Mouse (Mus musculus): ENCODE data around the gene Orai1. TPM values are rescaled to one million over a fixed set of nuclear protein-coding genes. Genes with fewer than 3 reads are reported as not detected.
A peak's percentile ranks its signal among the peaks of the same experiment; 100 is the strongest.
"Not testable (repeated sequence)": the region's sequence is repeated elsewhere in the genome, so short reads cannot be mapped to it uniquely, and the experiment has no call there.

Orai1 gene
- polyA plus RNA-seq, 1 experiment from 2014 or later: 20.1 TPM

GRCm38 (mm10) chr5:123057366-123058250, 42.7 kb downstream of the Orai1 start:
- peak; percentile 95 for ATAC-seq
- H3K27me3 ChIP-seq (replicated peaks; ENCODE audit: control insufficient read depth, insufficient read depth, low read length): no peaks in the 10 kb centered on the region
- peak overlapping the region; percentile 58 for H3K4me2 ChIP-seq (ENCODE audit: low read depth, low read length)
- WGBS: 7% methylated on average over 48 of the region's 48 CpGs
- H3K9ac ChIP-seq (ENCODE audit: low read depth, low read length): peak overlapping the region; percentile 63
- no peaks in the 10 kb centered on the region for H3K9me3 ChIP-seq (ENCODE audit: control insufficient read depth, low read length)
- H3K36me3 ChIP-seq (ENCODE audit: control insufficient read depth, insufficient read depth, low read length): no peaks in the 10 kb centered on the region
- H3K4me1 ChIP-seq (ENCODE audit: control insufficient read depth, insufficient read depth, low read length): peaks cover 8% of the 10 kb centered on the region
- H3K4me3 ChIP-seq (ENCODE audit: low read length): peak overlapping the region; percentile 41
- H3K27ac ChIP-seq (ENCODE audit: low read length): peak overlapping the region; percentile 45

DNA sequence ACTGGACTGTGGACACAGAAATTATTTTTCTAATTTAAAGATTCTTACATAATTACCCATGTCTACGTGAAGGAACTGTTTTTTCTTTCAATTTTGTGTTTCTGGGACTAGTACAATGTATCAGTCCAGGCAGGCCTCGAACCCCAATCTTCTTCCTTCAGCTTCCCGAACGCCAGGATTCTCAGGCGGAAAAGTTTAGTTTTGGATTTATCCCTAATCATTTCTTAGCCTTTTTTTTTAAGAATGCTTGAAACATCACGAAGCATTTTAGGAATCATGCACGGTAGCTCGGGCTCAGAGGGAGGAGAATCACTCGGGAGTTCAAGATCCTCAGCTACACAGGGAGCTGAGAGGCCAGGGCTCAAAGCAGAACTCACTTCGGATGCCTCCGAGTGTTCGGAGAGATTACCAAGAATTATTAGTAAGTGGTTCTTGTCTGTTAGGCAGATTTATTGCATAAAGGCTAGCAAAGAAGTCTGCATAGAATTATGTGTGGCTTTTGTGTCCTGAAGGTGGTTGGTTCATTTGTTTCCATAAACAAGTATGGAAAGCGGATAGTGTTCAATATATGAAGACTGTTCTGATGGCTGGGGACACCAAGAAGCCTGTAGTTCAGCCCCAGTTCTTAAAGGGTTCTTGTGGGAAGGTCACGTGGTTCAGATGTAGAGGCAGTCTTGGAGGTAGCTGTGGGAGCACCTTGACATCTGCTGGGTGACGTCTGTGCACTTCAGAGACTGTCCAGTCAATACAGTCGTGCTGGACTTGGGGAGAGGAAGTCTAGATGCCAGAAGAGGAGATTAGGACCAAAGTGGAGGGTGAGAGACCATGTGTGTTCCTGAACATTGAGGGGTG, 43.6 kb downstream of the Orai1 start:
- WGBS: 31% methylated on average over 16 of the region's 16 CpGs
- Histone ChIP-seq H3K27ac (ENCODE audit: low read length) (peak overlapping the region; percentile 45), H3K9me3 (ENCODE audit: control insufficient read depth, low read length) (no peaks in the 10 kb centered on the region), H3K9ac (ENCODE audit: low read depth, low read length) (peak overlapping the region; percentile 63), H3K36me3 (ENCODE audit: control insufficient read depth, insufficient read depth, low read length) (no peaks in the 10 kb centered on the region), H3K4me2 (ENCODE audit: low read depth, low read length) (peak overlapping the region; percentile 58), H3K4me1 (ENCODE audit: control insufficient read depth, insufficient read depth, low read length) (peaks cover 8% of the 10 kb centered on the region), H3K4me3 (ENCODE audit: low read length) (peak overlapping the region; percentile 41), H3K27me3 (replicated peaks; ENCODE audit: control insufficient read depth, insufficient read depth, low read length) (no peaks in the 10 kb centered on the region)
- no peak for ATAC-seq

- H3K9ac ChIP-seq (ENCODE audit: low read depth, low read length): peak overlapping the region; percentile 14; the same call in 1 of the 2 replicates
- peak overlapping the region; percentile 29 for H3K27ac ChIP-seq (ENCODE audit: low read length)
- ATAC-seq: no peak
Measured at GRCm38 (mm10) chr5:123059757-123060520, 45.1 kb downstream of the Orai1 start.

GRCm38 (mm10) chr5:123060706-123061401, 46.0 kb downstream of the Orai1 start:
- peaks cover 8% of the 10 kb centered on the region for H3K4me1 ChIP-seq (ENCODE audit: control insufficient read depth, insufficient read depth, low read length)
- H3K9ac ChIP-seq (ENCODE audit: low read depth, low read length): no peak overlapping the region
- 54% methylated on average over 9 of the region's 9 CpGs for WGBS
- H3K9me3 ChIP-seq (ENCODE audit: control insufficient read depth, low read length): no peaks in the 10 kb centered on the region
- peak overlapping the region; percentile 29 for H3K27ac ChIP-seq (ENCODE audit: low read length)
- H3K4me3 ChIP-seq (ENCODE audit: low read length): no peak overlapping the region
- no peak overlapping the region for H3K4me2 ChIP-seq (ENCODE audit: low read depth, low read length)
- no peak for ATAC-seq
- H3K27me3 ChIP-seq (replicated peaks; ENCODE audit: control insufficient read depth, insufficient read depth, low read length): no peaks in the 10 kb centered on the region
- no peaks in the 10 kb centered on the region for H3K36me3 ChIP-seq (ENCODE audit: control insufficient read depth, insufficient read depth, low read length)

More at GRCm38 (mm10) chr5:123059757-123060520, 45.1 kb downstream of the Orai1 start:
- no peaks in the 10 kb centered on the region for H3K9me3 ChIP-seq (ENCODE audit: control insufficient read depth, low read length)
- no peaks in the 10 kb centered on the region for H3K36me3 ChIP-seq (ENCODE audit: control insufficient read depth, insufficient read depth, low read length)
- no peaks in the 10 kb centered on the region for H3K27me3 ChIP-seq (replicated peaks; ENCODE audit: control insufficient read depth, insufficient read depth, low read length)
- 18% methylated on average over 14 of the region's 14 CpGs for WGBS
- peaks cover 8% of the 10 kb centered on the region for H3K4me1 ChIP-seq (ENCODE audit: control insufficient read depth, insufficient read depth, low read length)
- peak overlapping the region; percentile 27; the same call in 1 of the 2 replicates for H3K4me2 ChIP-seq (ENCODE audit: low read depth, low read length)
- no peak overlapping the region for H3K4me3 ChIP-seq (ENCODE audit: low read length)

GRCm38 (mm10) chr5:123061402-123061749, 46.5 kb downstream of the Orai1 start:
- not testable (repeated sequence) for H3K4me1 ChIP-seq (ENCODE audit: control insufficient read depth, insufficient read depth, low read length); H3K4me3 ChIP-seq (ENCODE audit: low read length); H3K4me2 ChIP-seq (ENCODE audit: low read depth, low read length); ATAC-seq; H3K9ac ChIP-seq (ENCODE audit: low read depth, low read length); H3K27me3 ChIP-seq (replicated peaks; ENCODE audit: control insufficient read depth, insufficient read depth, low read length); H3K36me3 ChIP-seq (ENCODE audit: control insufficient read depth, insufficient read depth, low read length); H3K27ac ChIP-seq (ENCODE audit: low read length); H3K9me3 ChIP-seq (ENCODE audit: control insufficient read depth, low read length)
- WGBS: 73% methylated on average over 5 of the region's 6 CpGs

DNA sequence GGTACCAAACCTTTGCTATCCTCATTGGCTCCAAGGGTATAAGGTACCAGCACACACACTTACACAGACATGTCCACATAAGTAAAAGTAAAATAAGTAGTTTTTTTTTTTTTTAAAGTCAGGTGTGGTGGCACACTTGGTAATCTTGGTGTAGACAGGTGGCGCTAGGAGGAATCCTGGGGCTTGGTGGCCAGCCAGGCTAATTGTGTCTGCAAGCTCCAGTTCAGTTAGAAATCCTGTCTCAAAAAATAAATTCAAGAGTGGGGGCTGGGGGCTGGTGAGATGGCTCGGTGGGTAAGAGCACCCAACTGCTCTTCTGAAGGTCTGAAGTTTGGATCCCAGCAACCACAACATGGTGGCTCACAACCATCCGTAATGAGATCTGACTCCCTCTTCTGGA, 48.3 kb downstream of the Orai1 start:
- Histone ChIP-seq H3K9ac (ENCODE audit: low read depth, low read length) (no peak overlapping the region), H3K4me1 (ENCODE audit: control insufficient read depth, insufficient read depth, low read length) (peaks cover 8% of the 10 kb centered on the region), H3K27me3 (replicated peaks; ENCODE audit: control insufficient read depth, insufficient read depth, low read length) (no peaks in the 10 kb centered on the region), H3K4me2 (ENCODE audit: low read depth, low read length) (no peak overlapping the region), H3K9me3 (ENCODE audit: control insufficient read depth, low read length) (no peaks in the 10 kb centered on the region), H3K27ac (ENCODE audit: low read length) (no peak overlapping the region), H3K36me3 (ENCODE audit: control insufficient read depth, insufficient read depth, low read length) (no peaks in the 10 kb centered on the region), H3K4me3 (ENCODE audit: low read length) (no peak overlapping the region)
- WGBS: 82% methylated on average over 3 of the region's 3 CpGs
- no peak for ATAC-seq

GRCm38 (mm10) chr5:123064207-123064606, 49.3 kb downstream of the Orai1 start:
- ATAC-seq: no peak
- Histone ChIP-seq H3K9me3 (ENCODE audit: control insufficient read depth, low read length) (no peaks in the 10 kb centered on the region), H3K4me2 (ENCODE audit: low read depth, low read length) (no peak overlapping the region), H3K4me3 (ENCODE audit: low read length) (no peak overlapping the region), H3K36me3 (ENCODE audit: control insufficient read depth, insufficient read depth, low read length) (no peaks in the 10 kb centered on the region), H3K4me1 (ENCODE audit: control insufficient read depth, insufficient read depth, low read length) (peaks cover 5% of the 10 kb centered on the region; the same call in 1 of the 2 replicates), H3K27ac (ENCODE audit: low read length) (no peak overlapping the region), H3K27me3 (replicated peaks; ENCODE audit: control insufficient read depth, insufficient read depth, low read length) (no peaks in the 10 kb centered on the region), H3K9ac (ENCODE audit: low read depth, low read length) (no peak overlapping the region)
- WGBS: 30% methylated on average over 6 of the region's 6 CpGs

GRCm38 (mm10) chr5:123067395-123067995, 52.6 kb downstream of the Orai1 start:
- no peak overlapping the region for H3K9ac ChIP-seq (ENCODE audit: low read depth, low read length)
- WGBS: 12% methylated on average over 6 of the region's 6 CpGs
- no peak overlapping the region for H3K4me2 ChIP-seq (ENCODE audit: low read depth, low read length)

More at GRCm38 (mm10) chr5:123067395-123067995, 52.6 kb downstream of the Orai1 start:
- no peaks in the 10 kb centered on the region for H3K36me3 ChIP-seq (ENCODE audit: control insufficient read depth, insufficient read depth, low read length)
- no peak overlapping the region for H3K4me3 ChIP-seq (ENCODE audit: low read length)
- no peaks in the 10 kb centered on the region for H3K27me3 ChIP-seq (replicated peaks; ENCODE audit: control insufficient read depth, insufficient read depth, low read length)
- H3K4me1 ChIP-seq (ENCODE audit: control insufficient read depth, insufficient read depth, low read length): no peaks in the 10 kb centered on the region
- H3K9me3 ChIP-seq (ENCODE audit: control insufficient read depth, low read length): no peaks in the 10 kb centered on the region
- ATAC-seq: peak; percentile 55
- H3K27ac ChIP-seq (ENCODE audit: low read length): no peak overlapping the region
